Mouse (Mus musculus) forebrain, embryonic 16.5 days (tissue): ENCODE data around the gene Dazap1. TPM values are rescaled to one million over a fixed set of nuclear protein-coding genes. Genes with fewer than 3 reads are reported as not detected.
A peak's percentile ranks its signal among the peaks of the same experiment; 100 is the strongest.

Source experiments
- ATAC-seq: fragments of 200-750 bp; cut with Nextera tagmentation; 2 replicates; pipeline ENCODE4 v1.8.0; 2017; ENCODE audit warnings: mild to moderate bottlenecking, moderate library complexity
- H3K27ac ChIP-seq: fragments of 300-500 bp; sonication (generic); 2 replicates; pipeline ENCODE4 v1.5.1; 2014; ENCODE audit warnings: low read length, control low read depth
- H3K27me3 ChIP-seq: fragments of 300-500 bp; sonication (generic); replicated peaks from 2 replicates; pipeline ENCODE4 v1.6.1; 2014; ENCODE audit warnings: low read length; ENCODE audit not compliant: control insufficient read depth, insufficient read depth
- H3K36me3 ChIP-seq: fragments of 300-500 bp; sonication (generic); 2 replicates; pipeline ENCODE4 v1.6.1; 2014; ENCODE audit not compliant: control insufficient read depth, insufficient read depth
- H3K4me1 ChIP-seq: fragments of 300-500 bp; sonication (generic); replicated peaks from 2 replicates; pipeline ENCODE4 v1.6.1; 2014; ENCODE audit warnings: low read length; ENCODE audit not compliant: control insufficient read depth, insufficient read depth
- H3K4me2 ChIP-seq: fragments of 300-500 bp; sonication (generic); 2 replicates; pipeline ENCODE4 v1.6.1; 2014; ENCODE audit warnings: mild to moderate bottlenecking, low read length, control low read depth
- H3K4me3 ChIP-seq: fragments of 300-500 bp; sonication (generic); replicated peaks from 2 replicates; pipeline ENCODE4 v1.5.1; 2014; ENCODE audit warnings: mild to moderate bottlenecking, low read length, control low read depth
- H3K9ac ChIP-seq: fragments of 300-500 bp; sonication (generic); replicated peaks from 2 replicates; pipeline ENCODE4 v1.6.1; 2014; ENCODE audit warnings: low read depth, low read length, control low read depth
- H3K9me3 ChIP-seq: fragments of 300-500 bp; sonication (generic); 2 replicates; pipeline ENCODE4 v1.6.1; 2016; ENCODE audit warnings: low read length; ENCODE audit not compliant: control insufficient read depth
- WGBS: fragments of 180-500 bp; shearing (Covaris S2); extraction: QIAGEN DNeasy Blood & Tissue Kit; methylation state at CpG from one replicate; pipeline ENCODE4 v1.1.7; 2014; 5-methylcytosine and 5-hydroxymethylcytosine counted together
- polyA plus RNA-seq: library from polyadenylated mRNA; unstranded; fragments of >200 nt; fragmentation: Nextera tagmentation; extraction: Ambion mirVana; gene quantifications from 2 replicates; pipeline ENCODE4 v1.2.1, GENCODE M21; 2015

The Dazap1 gene
- polyA plus RNA-seq, 1 experiment from 2014 or later: 61.3 TPM

DNA sequence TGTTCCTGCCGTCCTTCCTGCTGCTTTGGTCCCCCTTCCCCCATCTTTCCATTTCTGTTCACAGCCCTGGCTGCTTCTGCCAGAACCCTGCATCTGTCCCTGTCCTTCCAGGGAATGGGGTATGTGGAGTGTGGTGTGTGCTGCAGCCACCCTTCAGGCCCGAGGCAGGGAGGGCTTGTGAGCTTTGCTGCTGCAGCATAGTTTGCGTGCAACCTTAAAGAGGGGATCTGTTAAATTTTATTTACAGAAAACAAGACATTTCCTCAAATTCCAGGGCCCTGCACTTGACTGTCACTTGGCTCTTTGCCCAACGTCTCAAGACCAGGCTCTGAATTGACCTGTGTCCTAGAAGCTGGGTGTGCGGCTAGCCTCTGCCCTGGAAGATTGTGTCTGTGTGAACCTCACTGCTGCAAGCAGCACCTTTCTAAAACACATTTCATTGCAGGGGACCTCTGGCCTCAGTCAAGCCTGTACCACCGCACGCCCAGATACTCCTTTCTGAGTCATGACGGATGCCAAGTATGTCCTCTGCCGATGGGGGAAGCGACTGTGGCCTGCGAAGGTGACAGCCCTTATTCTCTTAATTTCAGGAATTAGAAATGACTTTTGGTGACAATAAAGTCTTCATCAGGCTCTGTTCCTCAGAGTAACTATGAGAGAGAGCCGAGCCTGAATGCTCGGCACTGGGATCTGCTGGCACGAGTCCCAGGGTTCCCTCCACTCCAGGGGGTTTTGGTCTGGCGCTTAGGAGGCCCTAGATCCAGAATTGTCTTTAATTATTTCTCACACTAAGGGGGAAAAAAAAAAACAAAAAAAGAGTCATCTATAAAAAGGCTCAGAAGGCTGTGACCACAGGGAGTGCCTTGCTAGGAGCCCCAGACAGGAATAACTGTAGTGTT, 33.2 kb upstream of the Dazap1 start:
- Histone ChIP-seq H3K4me1 (peaks cover 40% of the 10 kb centered on the region), H3K4me3 (peak overlapping the region; percentile 88), H3K4me2 (peak overlapping the region; percentile 97), H3K9ac (peak overlapping the region; percentile 97), H3K9me3 (no peaks in the 10 kb centered on the region), H3K27me3 (no peaks in the 10 kb centered on the region), H3K27ac (peak overlapping the region; percentile 95), H3K36me3 (peaks cover 5% of the 10 kb centered on the region)
- WGBS: 25% methylated on average over 15 of the region's 15 CpGs
- no peak for ATAC-seq

DNA sequence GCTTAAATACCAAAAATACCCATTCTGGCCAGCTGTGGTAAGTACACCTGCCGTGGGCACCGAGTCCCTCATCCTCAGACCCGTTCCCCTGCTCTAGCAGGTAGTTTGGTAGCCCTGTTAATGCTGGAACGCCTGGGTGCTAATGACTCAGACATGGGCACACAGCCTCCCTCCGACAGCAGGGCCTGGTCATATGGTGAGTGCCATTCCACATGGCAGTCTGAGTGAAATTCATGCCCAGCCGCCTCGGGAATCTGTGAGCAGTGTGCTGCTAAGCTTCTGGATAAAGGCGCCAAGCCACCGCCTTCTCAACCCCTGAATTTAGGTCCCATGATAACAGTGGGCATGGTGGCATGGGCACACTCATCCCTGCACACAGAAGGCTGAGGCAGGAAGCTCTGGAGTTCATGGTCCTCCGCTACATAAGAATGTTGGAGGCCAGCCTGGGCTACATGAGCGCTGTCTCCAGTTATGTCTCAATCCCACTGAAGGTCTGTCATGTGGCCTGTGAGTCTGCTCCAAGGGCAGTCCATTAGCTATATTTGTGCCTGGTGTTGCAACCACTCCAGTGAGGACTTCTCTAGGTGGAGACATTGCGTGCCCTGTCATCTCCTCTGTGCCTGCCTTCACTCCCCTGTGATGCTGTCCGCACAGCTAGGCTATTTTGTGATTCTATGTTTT, 25.0 kb upstream of the Dazap1 start:
- no peaks in the 10 kb centered on the region for H3K27me3 ChIP-seq
- no peak overlapping the region for H3K9ac ChIP-seq
- no peak overlapping the region for H3K27ac ChIP-seq
- no peak overlapping the region for H3K4me2 ChIP-seq
- no peak overlapping the region for H3K4me3 ChIP-seq
- ATAC-seq: no peak
- peaks cover 12% of the 10 kb centered on the region for H3K4me1 ChIP-seq
- H3K36me3 ChIP-seq: peaks cover 37% of the 10 kb centered on the region
- no peaks in the 10 kb centered on the region for H3K9me3 ChIP-seq
- 92% methylated on average over 13 of the region's 13 CpGs for WGBS

DNA sequence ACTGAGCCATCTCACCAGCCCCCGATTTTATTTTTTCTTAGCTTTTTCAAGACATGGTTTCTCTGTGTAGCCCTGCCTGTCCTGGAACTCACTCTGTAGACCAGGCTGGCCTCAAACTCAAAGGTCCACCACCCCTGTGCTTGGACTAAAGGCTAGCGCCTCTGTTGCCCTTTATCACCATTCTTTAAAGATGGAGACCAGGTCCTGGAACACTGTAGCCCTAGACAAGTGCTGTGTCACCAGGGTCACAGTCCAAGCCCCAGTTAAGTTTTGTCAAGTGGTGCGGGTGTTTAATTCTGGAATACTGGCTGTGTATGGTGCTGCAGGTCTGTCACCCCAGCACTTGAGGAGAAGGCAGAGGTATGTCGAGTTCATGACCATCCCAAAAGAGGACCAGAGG, 24.3 kb upstream of the Dazap1 start:
- Histone ChIP-seq H3K4me1 (peaks cover 15% of the 10 kb centered on the region), H3K4me2 (no peak overlapping the region), H3K9me3 (no peaks in the 10 kb centered on the region), H3K27me3 (no peaks in the 10 kb centered on the region), H3K9ac (no peak overlapping the region), H3K27ac (no peak overlapping the region), H3K36me3 (peaks cover 42% of the 10 kb centered on the region), H3K4me3 (no peak overlapping the region)
- no peak for ATAC-seq
- 93% methylated on average over 4 of the region's 4 CpGs for WGBS

DNA sequence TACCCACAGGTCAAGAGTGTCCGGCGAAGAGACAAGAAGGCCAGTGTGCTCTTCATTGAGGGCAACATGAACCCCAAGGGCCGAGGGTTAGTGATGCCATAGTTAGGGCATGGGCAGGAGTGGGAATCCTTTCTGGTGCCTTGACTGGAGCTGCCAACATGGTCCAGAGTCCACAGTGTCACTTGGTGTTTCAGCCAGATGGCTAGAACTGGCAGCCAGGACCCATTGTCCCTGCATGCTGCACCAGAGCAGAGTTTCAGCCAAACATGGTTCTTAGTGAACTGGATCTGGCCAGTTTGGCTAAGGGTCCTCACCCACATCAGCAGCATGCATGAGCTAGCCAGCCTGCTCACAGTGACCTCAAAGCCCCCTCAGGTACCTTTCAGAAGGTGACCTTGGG, 23.0 kb upstream of the Dazap1 start:
- 87% methylated on average over 3 of the region's 3 CpGs for WGBS
- ATAC-seq: no peak
- H3K4me3 ChIP-seq: no peak overlapping the region
- no peaks in the 10 kb centered on the region for H3K27me3 ChIP-seq
- no peaks in the 10 kb centered on the region for H3K9me3 ChIP-seq
- H3K4me1 ChIP-seq: peaks cover 8% of the 10 kb centered on the region
- H3K4me2 ChIP-seq: no peak overlapping the region
- peaks cover 52% of the 10 kb centered on the region for H3K36me3 ChIP-seq
- H3K9ac ChIP-seq: no peak overlapping the region
- H3K27ac ChIP-seq: no peak overlapping the region

DNA sequence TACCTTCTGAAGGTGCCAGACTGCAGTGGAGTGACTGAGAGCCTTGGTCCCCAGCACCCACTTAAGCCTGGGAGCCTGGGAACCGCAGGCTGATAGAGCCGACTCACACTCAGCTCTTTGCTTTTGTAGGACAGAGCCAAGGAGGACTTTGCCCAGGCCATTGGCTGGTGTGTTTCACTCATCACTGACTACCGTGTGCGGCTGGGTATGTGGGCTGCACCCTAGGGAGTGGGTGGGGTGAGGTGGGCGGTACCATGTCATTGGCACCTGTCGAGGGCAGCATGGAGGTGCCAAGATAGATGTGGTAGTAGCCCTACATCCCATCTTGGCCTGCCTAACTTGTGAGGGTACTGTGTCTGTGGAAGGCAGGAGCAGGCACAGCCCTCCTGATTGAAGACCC, 21.5 kb upstream of the Dazap1 start:
- no peak overlapping the region for H3K4me3 ChIP-seq
- no peaks in the 10 kb centered on the region for H3K27me3 ChIP-seq
- H3K9ac ChIP-seq: no peak overlapping the region
- ATAC-seq: no peak
- H3K4me1 ChIP-seq: peaks cover 4% of the 10 kb centered on the region; the same call in 1 of the 2 replicates
- no peaks in the 10 kb centered on the region for H3K9me3 ChIP-seq
- H3K4me2 ChIP-seq: no peak overlapping the region
- H3K36me3 ChIP-seq: peaks cover 43% of the 10 kb centered on the region
- WGBS: 85% methylated on average over 6 of the region's 6 CpGs
- H3K27ac ChIP-seq: no peak overlapping the region

DNA sequence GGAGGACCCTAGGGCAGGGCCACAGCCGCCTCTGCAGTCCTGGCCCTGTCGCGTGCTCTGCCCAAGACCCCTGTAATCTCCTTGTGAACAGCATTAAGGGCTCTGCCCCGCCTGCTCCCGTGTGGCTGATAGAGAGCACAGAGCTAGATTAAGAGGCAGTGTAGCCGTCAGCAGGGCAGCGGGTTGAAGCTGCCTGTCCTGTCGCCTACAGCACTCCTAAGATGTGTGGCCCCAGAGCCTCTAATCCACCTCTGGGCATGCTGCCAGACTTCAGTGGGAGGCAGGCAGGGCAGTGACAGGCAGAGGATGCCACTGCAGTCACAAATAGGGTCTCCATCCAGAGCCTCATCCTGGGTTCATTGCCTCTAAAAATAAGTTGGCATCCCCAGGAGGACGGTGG, 19.2 kb upstream of the Dazap1 start:
- peaks cover 33% of the 10 kb centered on the region for H3K36me3 ChIP-seq
- H3K4me3 ChIP-seq: no peak overlapping the region
- no peak overlapping the region for H3K27ac ChIP-seq
- no peaks in the 10 kb centered on the region for H3K27me3 ChIP-seq
- no peak overlapping the region for H3K4me2 ChIP-seq
- WGBS: 26% methylated on average over 9 of the region's 9 CpGs
- peaks cover 11% of the 10 kb centered on the region for H3K4me1 ChIP-seq
- ATAC-seq: no peak
- H3K9me3 ChIP-seq: no peaks in the 10 kb centered on the region
- no peak overlapping the region for H3K9ac ChIP-seq

DNA sequence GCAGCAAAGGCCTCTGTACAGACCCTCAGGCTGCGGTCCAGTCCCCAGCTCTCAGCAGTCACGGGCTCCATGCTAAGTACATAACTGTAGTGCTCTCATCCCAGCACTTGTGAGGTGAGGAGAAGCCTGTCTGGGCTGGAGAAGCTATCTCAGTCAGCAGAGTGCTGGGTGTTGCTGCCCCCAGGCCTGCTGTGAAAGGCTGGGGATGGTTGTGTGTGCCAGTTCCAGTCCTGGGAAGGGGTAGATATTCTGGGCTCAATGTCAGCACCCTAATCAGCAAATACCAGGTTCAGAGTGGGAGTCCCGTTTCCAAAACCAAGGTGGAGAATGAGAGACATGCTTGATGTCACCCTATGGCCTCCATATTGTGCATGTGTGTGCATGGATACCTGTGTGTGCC, 18.7 kb upstream of the Dazap1 start:
- 86% methylated on average over 3 of the region's 3 CpGs for WGBS
- Histone ChIP-seq H3K36me3 (peaks cover 33% of the 10 kb centered on the region), H3K27ac (no peak overlapping the region)

DNA sequence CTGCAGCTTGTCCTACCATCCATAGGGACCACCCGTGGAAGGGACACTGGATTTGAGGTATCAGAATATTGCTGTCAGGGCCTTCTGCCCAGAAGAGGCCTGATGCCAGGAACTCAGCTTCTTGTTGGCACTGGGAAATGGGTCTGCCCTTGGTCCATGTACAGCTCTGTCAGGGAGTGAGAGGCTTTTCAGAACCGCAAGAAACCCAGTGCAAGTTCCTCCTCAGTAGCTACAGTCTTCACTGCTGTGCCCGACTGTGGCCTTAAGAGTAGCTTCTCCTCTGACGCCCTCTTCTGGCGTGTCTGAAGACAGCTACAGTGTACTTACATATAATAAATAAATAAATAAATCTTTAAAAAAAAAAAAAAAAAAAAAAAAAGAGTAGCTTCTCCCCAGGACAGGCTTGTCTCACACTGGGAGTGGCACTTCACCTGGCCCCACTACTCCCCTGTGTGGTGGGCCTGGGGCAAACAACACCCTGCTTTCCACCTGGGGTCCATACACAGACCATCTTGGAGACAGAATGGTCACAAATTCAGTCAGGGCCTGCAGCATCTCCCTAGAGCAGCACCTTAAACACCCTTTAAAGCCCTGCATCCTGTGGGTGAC, 16.4 kb upstream of the Dazap1 start:
- WGBS: 33% methylated on average over 5 of the region's 5 CpGs
- no peaks in the 10 kb centered on the region for H3K9me3 ChIP-seq
- no peak for ATAC-seq
- peaks cover 16% of the 10 kb centered on the region for H3K4me1 ChIP-seq
- no peak overlapping the region for H3K4me2 ChIP-seq
- no peaks in the 10 kb centered on the region for H3K27me3 ChIP-seq
- no peak overlapping the region for H3K27ac ChIP-seq
- H3K36me3 ChIP-seq: peaks cover 25% of the 10 kb centered on the region
- H3K4me3 ChIP-seq: no peak overlapping the region
- H3K9ac ChIP-seq: 0 out of 2 replicates have a peak overlapping the region, but pooled peaks have one; percentile 0

More for the DNA sequence above, 18.7 kb upstream of the Dazap1 start:
- no peaks in the 10 kb centered on the region for H3K27me3 ChIP-seq
- peaks cover 11% of the 10 kb centered on the region for H3K4me1 ChIP-seq
- no peaks in the 10 kb centered on the region for H3K9me3 ChIP-seq
- H3K4me2 ChIP-seq: no peak overlapping the region
- no peak overlapping the region for H3K9ac ChIP-seq
- H3K4me3 ChIP-seq: no peak overlapping the region
- no peak for ATAC-seq

DNA sequence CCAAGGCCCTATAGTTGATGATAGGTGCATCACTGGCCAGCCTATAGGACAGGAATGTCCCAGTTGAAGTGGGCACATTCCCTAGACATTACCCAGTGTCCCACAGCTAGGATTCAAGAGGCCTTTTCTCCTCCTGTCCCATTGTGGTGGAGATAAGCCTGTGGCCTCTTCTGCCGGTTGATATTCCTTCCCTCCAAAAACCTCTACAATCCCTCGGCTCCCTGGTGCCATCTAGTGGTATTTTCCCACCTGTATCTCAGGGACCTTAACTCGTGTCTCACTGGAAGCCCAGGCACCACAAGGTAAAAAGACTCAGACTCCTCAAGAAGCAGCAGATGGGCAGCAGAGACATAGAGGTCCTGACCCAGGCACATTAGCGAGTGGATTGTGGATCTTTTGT, 15.7 kb upstream of the Dazap1 start:
- peaks cover 23% of the 10 kb centered on the region for H3K4me1 ChIP-seq
- H3K27me3 ChIP-seq: no peaks in the 10 kb centered on the region
- no peak overlapping the region for H3K4me2 ChIP-seq
- 0 out of 2 replicates have a peak, but pooled peaks have one; percentile 16 for ATAC-seq
- peaks cover 19% of the 10 kb centered on the region for H3K36me3 ChIP-seq
- no peak overlapping the region for H3K4me3 ChIP-seq
- H3K9me3 ChIP-seq: no peaks in the 10 kb centered on the region
- H3K9ac ChIP-seq: 0 out of 2 replicates have a peak overlapping the region, but pooled peaks have one; percentile 0
- 0 out of 2 replicates have a peak overlapping the region, but pooled peaks have one; percentile 17 for H3K27ac ChIP-seq
- WGBS: 7% methylated on average over 4 of the region's 4 CpGs
